Mouse (Mus musculus): Measurements from ENCODE around the gene Cmss1. TPM values are rescaled to one million over a fixed set of nuclear protein-coding genes. Genes with fewer than 3 reads are reported as not detected.

Gene Cmss1
- polyA plus RNA-seq, 1 experiment = 3.0 TPM

DNA sequence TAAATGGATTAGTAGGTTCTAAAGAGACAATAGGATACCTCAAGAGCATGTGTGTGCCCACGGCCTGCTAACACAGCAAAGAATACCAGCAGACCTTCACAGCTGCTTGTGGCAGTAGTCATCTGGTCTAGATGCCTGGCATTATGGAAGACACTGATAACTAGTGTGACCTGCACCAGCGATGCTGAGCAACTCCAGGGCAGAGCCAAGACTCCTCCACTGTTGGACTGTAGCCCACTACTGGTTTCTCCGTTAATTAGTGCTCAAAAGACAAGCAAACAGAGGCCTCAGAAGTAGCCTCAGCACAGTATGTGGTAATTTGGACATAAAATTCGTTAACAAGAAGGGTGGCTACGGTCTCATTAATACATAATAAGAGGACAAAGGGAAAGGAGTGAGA lies 54.0 kb downstream of the Cmss1 start:
- peaks cover 13% of the 10 kb centered on the region for H3K36me3 ChIP-seq (ENCODE audit: control insufficient read depth, insufficient read depth, low read length)
- no peak overlapping the region; the same call in 1 of the 2 replicates for H3K27ac ChIP-seq (ENCODE audit: insufficient read depth, low read length)
- no peak for DNase-seq (ENCODE audit: low read depth in 1 of 2, low spot score in 2 of 2)
- H3K4me3 ChIP-seq (ENCODE audit: extremely low read depth, insufficient read depth, insufficient read length) = no peak overlapping the region
- no peaks in the 10 kb centered on the region for H3K27me3 ChIP-seq (ENCODE audit: control insufficient read depth, insufficient read depth, low read length)
- TF ChIP-seq POLR2A (IDR thresholded peaks at IDR 0.05; ENCODE audit: low read depth, low read length) = no peak
- TF ChIP-seq CTCF (IDR thresholded peaks at IDR 0.05; ENCODE audit: extremely low read depth, insufficient read depth, insufficient read length, insufficient replicate concordance) = no peak
- 78% methylated on average over 5 of the region's 5 CpGs for WGBS
- peaks cover 24% of the 10 kb centered on the region for H3K4me1 ChIP-seq (ENCODE audit: control insufficient read depth, insufficient read depth, insufficient read length)

DNA sequence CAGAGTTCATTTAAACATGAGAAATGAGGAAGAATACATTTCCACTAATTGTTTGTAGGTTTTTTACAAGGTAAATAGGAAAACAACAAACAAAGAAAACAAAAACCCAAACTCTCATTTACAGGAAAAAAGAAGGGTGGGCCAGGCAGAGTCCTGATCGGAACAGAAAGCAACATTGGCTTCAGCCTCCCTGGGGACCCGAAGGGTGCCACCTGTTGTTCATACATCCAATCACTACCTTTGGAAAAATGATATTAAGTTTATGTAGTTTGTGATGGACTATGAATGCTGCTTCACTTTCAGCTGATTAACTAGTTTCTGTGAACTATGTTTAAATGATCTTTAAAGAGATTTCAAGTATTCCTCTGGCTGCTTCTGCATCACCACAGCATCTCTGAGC lies 55.0 kb downstream of the Cmss1 start:
- Histone ChIP-seq H3K36me3 (ENCODE audit: control insufficient read depth, insufficient read depth, low read length) (peaks cover 13% of the 10 kb centered on the region), H3K4me1 (ENCODE audit: control insufficient read depth, insufficient read depth, insufficient read length) (peaks cover 26% of the 10 kb centered on the region), H3K27ac (ENCODE audit: insufficient read depth, low read length) (no peak overlapping the region), H3K27me3 (ENCODE audit: control insufficient read depth, insufficient read depth, low read length) (no peaks in the 10 kb centered on the region), H3K4me3 (ENCODE audit: extremely low read depth, insufficient read depth, insufficient read length) (peak overlapping the region; percentile 50)
- WGBS = 46% methylated on average over 2 of the region's 2 CpGs
- no peak for TF ChIP-seq POLR2A (IDR thresholded peaks at IDR 0.05; ENCODE audit: low read depth, low read length)
- TF ChIP-seq CTCF (IDR thresholded peaks at IDR 0.05; ENCODE audit: extremely low read depth, insufficient read depth, insufficient read length, insufficient replicate concordance) = no peak
- no peak for DNase-seq (ENCODE audit: low read depth in 1 of 2, low spot score in 2 of 2)

DNA sequence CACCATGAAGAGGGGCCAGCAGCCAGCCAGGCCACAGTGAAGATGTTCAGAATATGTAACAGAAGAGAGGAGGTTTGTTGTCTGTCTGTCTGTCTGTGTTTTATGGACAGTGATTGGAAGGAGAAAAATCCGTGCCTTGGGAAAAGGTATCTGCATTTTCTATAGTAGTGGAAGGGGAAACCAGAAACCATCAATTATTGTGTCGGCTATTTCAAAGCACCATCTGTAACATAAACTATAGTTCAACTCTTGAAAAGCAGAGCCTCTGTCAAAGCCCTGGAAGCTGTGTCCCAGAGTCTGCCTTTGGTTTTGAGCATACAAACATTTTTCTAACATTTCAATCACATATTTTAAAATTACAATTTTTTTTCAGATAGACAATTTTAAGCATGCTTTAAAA lies 55.8 kb downstream of the Cmss1 start:
- TF ChIP-seq POLR2A (IDR thresholded peaks at IDR 0.05; ENCODE audit: low read depth, low read length) = no peak
- no peak for TF ChIP-seq CTCF (IDR thresholded peaks at IDR 0.05; ENCODE audit: extremely low read depth, insufficient read depth, insufficient read length, insufficient replicate concordance)
- Histone ChIP-seq H3K27ac (ENCODE audit: insufficient read depth, low read length) (peak overlapping the region; percentile 74), H3K27me3 (ENCODE audit: control insufficient read depth, insufficient read depth, low read length) (no peaks in the 10 kb centered on the region), H3K36me3 (ENCODE audit: control insufficient read depth, insufficient read depth, low read length) (peaks cover 11% of the 10 kb centered on the region), H3K4me1 (ENCODE audit: control insufficient read depth, insufficient read depth, insufficient read length) (peaks cover 28% of the 10 kb centered on the region), H3K4me3 (ENCODE audit: extremely low read depth, insufficient read depth, insufficient read length) (peak overlapping the region; percentile 56)
- DNase-seq (ENCODE audit: low read depth in 1 of 2, low spot score in 2 of 2) = no peak
- 51% methylated on average over 2 of the region's 2 CpGs for WGBS

DNA sequence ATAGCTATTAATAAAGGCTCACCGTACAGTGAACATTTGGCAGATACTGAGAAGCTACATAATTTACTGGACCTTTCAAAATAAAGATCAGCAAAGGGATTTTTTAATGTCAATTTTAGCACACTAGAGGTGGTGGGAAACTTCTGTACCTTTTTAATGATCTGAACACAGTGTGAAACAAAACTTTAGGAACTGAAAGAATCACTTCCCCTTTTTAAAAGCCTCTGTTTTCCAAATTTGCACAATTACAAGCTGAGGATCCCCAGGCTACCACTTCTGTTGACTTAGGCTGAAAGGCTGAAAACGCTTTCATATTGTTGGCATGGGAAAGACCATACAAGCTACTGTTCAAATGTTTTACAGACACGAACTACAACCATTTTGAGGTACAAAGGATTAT lies 56.6 kb downstream of the Cmss1 start:
- peaks cover 23% of the 10 kb centered on the region for H3K4me1 ChIP-seq (ENCODE audit: control insufficient read depth, insufficient read depth, insufficient read length)
- DNase-seq (ENCODE audit: low read depth in 1 of 2, low spot score in 2 of 2) = peak; percentile 23 to 57
- H3K27me3 ChIP-seq (ENCODE audit: control insufficient read depth, insufficient read depth, low read length) = no peaks in the 10 kb centered on the region
- WGBS = 10% methylated on average over 3 of the region's 3 CpGs
- H3K4me3 ChIP-seq (ENCODE audit: extremely low read depth, insufficient read depth, insufficient read length) = peak overlapping the region; percentile 13; the same call in 1 of the 2 replicates
- TF ChIP-seq POLR2A (IDR thresholded peaks at IDR 0.05; ENCODE audit: low read depth, low read length) (no peak), CTCF (IDR thresholded peaks at IDR 0.05; ENCODE audit: extremely low read depth, insufficient read depth, insufficient read length, insufficient replicate concordance) (no peak)
- H3K36me3 ChIP-seq (ENCODE audit: control insufficient read depth, insufficient read depth, low read length) = peaks cover 11% of the 10 kb centered on the region
- no peak overlapping the region for H3K27ac ChIP-seq (ENCODE audit: insufficient read depth, low read length)

DNA sequence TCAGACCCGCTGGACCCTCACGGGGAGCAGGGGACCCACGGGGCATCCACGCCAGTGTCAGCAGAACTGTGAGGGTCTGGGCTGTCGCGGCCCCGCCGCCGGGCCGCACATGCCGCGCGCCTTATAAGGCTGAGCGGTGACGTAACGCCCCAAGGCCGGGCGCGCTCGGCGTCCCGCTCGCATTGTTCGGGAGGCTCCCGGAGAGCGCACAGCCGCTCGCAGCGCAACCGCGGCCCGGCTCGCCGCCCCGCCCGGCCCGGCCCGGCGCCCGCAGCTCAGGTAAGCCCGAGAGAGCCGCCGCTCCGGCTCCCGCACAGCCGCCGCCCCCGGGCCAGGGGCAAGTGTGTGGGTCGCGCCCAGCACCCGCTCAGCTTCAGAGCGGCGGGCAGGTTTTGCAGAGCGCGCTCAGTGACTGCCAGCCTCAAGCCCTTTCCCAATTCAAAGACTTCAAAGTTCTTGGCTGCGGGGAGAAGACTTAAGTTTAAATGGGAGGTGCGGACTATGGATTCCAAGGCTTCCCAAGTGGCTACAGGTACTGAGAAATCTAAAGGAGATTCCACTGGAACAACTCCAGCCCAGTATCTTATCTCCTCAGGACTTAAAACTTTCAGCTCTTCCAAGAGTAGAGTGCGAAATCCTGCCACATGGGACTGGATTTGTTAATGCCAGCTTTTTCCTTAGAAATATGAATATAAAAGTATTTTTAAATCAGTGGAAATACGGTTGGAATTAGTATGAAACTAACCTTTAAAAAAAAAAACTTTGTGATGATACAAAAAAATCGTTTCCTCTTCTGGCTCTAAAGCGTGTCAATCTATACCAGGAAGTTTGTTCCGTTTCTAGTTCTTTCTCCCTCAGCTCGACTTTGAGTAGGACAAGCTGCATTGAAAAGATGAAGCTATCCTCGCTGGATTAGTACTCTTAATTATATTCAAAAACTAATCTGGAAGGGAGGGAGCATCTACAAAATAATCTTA lies 57.3 kb downstream of the Cmss1 start:
- Histone ChIP-seq H3K27me3 (ENCODE audit: control insufficient read depth, insufficient read depth, low read length) (no peaks in the 10 kb centered on the region), H3K4me1 (ENCODE audit: control insufficient read depth, insufficient read depth, insufficient read length) (peaks cover 21% of the 10 kb centered on the region), H3K27ac (ENCODE audit: insufficient read depth, low read length) (peak overlapping the region; percentile 98), H3K4me3 (ENCODE audit: extremely low read depth, insufficient read depth, insufficient read length) (peak overlapping the region; percentile 97), H3K36me3 (ENCODE audit: control insufficient read depth, insufficient read depth, low read length) (peaks cover 11% of the 10 kb centered on the region)
- DNase-seq (ENCODE audit: low read depth in 1 of 2, low spot score in 2 of 2) = peak; percentile 31 to 81
- TF ChIP-seq CTCF (IDR thresholded peaks at IDR 0.05; ENCODE audit: extremely low read depth, insufficient read depth, insufficient read length, insufficient replicate concordance) (no peak), POLR2A (IDR thresholded peaks at IDR 0.05; ENCODE audit: low read depth, low read length) (peak; percentile 80)
- WGBS = under 1% methylated on average over 64 of the region's 64 CpGs

DNA sequence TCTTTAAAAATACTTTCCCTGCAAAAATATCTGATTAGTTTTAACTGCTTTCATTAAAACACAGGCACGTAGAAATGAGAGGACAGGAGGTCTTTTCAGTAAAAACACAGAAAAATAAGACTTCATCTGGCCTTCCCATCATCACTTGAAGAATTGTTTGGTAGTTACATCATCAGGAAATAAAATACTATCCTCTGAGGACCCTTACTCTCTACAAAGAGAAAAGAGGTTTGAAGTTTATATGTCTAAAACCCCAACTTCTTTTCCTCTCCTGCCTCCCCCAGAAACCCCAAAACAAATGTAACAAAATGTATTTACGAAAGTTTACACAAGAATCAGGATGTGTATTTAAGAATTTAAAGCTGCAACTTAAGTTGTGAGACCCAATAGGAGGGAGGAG lies 58.1 kb downstream of the Cmss1 start:
- DNase-seq (ENCODE audit: low read depth in 1 of 2, low spot score in 2 of 2) = no peak
- H3K27me3 ChIP-seq (ENCODE audit: control insufficient read depth, insufficient read depth, low read length) = no peaks in the 10 kb centered on the region
- peaks cover 16% of the 10 kb centered on the region for H3K4me1 ChIP-seq (ENCODE audit: control insufficient read depth, insufficient read depth, insufficient read length)
- 62% methylated on average over 2 of the region's 2 CpGs for WGBS
- peaks cover 9% of the 10 kb centered on the region for H3K36me3 ChIP-seq (ENCODE audit: control insufficient read depth, insufficient read depth, low read length)
- H3K27ac ChIP-seq (ENCODE audit: insufficient read depth, low read length) = peak overlapping the region; percentile 98
- peak overlapping the region; percentile 97; the same call in 1 of the 2 replicates for H3K4me3 ChIP-seq (ENCODE audit: extremely low read depth, insufficient read depth, insufficient read length)
- TF ChIP-seq POLR2A (IDR thresholded peaks at IDR 0.05; ENCODE audit: low read depth, low read length) (no peak), CTCF (IDR thresholded peaks at IDR 0.05; ENCODE audit: extremely low read depth, insufficient read depth, insufficient read length, insufficient replicate concordance) (no peak)

DNA sequence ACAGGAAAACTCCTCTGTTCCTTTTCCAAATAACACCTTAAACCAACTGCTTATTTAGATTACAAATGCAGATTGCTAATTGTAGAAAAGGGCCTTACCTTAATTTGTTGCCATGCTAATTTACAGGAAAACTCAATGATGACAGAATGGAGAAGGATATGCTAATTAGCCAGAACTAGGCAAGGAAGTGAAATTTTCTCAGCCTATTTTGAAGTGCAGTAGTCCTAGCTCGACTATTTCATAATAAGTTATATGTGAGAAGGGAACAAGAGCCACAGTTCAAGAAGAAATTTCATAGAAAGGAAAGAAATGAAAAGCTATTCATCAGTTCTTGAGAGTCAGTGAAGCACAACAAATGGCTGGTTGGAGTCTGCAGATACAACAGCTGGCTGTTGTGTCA lies 60.3 kb downstream of the Cmss1 start:
- peaks cover 9% of the 10 kb centered on the region for H3K4me1 ChIP-seq (ENCODE audit: control insufficient read depth, insufficient read depth, insufficient read length)
- no peak for DNase-seq (ENCODE audit: low read depth in 1 of 2, low spot score in 2 of 2)
- H3K36me3 ChIP-seq (ENCODE audit: control insufficient read depth, insufficient read depth, low read length) = peaks cover 2% of the 10 kb centered on the region; the same call in 1 of the 2 replicates
- H3K27ac ChIP-seq (ENCODE audit: insufficient read depth, low read length) = no peak overlapping the region
- no peaks in the 10 kb centered on the region for H3K27me3 ChIP-seq (ENCODE audit: control insufficient read depth, insufficient read depth, low read length)
- WGBS = 16% methylated on average over 1 of the region's 1 CpGs
- no peak overlapping the region for H3K4me3 ChIP-seq (ENCODE audit: extremely low read depth, insufficient read depth, insufficient read length)
- no peak for TF ChIP-seq CTCF (IDR thresholded peaks at IDR 0.05; ENCODE audit: extremely low read depth, insufficient read depth, insufficient read length, insufficient replicate concordance)
- no peak for TF ChIP-seq POLR2A (IDR thresholded peaks at IDR 0.05; ENCODE audit: low read depth, low read length)
